Mouse (Mus musculus): Measurements from ENCODE around the gene Gm8237. TPM values are rescaled to one million over a fixed set of nuclear protein-coding genes. Genes with fewer than 3 reads are reported as not detected.
"Not testable (repeated sequence)": the region's sequence is repeated elsewhere in the genome, so short reads cannot be mapped to it uniquely, and the experiment has no call there.

Gm8237 gene
- total RNA-seq (2021): under 1 TPM in 1 of 2 experiments, not detected in 1; 0.28 TPM
- long read RNA-seq, experiment 1, partial matches to known transcripts: 0 of 1 reads
- long read RNA-seq, experiment 1, other reads (novel, unspliced or antisense): 1 of 1 reads
- long read RNA-seq, experiment 2, partial matches to known transcripts: 0 of 1 reads
- long read RNA-seq, experiment 2, other reads (novel, unspliced or antisense): 1 of 1 reads

DNA sequence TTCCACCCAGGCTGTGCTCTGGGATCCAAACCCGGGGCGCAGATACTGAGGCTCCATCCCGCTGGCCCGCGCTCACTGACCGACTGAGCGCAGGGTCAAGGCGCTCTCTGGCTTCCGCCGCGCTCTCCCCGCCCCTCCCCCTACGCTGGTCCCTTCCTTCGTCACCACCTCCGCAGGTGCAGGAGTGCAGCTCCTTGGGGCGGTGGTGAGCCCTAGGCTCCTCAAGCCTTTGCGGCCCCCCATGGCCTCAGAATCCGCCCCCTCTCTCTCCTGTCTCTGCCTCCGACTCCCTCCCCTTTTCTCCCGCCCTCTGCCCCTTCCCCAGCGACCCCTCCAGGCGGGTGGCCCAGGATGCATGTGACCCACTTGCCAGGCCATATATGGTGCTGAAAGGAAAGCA is at the start of gene Gm8237:
TSS of gene Gm8237 (minus strand) at position 142 of the 400 bp plus-strand sequence.
- intact Hi-C loops (cut with DNase I): not testable (repeated sequence)
- peak in 1 of 2 experiments; percentile 2 for DNase-seq

DNA sequence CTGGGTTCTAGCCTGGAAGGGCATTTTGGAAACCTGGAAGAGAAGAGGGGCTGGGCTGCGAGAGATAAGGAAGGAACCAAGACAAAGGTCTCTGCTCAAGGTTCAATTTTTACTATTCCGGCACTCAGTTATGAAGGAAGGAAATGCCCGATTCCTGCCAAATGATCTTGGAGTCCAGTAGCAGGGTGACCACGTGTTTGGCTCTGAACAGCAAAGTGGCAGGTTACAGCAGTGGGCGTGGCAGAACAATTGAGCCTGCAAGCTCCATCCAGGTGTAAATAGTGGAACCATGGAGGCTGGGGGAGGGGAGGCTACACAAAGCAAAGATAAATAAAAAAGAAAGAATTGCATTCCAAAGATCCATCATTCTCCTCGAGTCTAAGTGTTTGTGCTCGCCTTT is 43.1 kb upstream of the Gm8237 start:
- intact Hi-C loops (cut with DNase I); DNase-seq: not testable (repeated sequence)

DNA sequence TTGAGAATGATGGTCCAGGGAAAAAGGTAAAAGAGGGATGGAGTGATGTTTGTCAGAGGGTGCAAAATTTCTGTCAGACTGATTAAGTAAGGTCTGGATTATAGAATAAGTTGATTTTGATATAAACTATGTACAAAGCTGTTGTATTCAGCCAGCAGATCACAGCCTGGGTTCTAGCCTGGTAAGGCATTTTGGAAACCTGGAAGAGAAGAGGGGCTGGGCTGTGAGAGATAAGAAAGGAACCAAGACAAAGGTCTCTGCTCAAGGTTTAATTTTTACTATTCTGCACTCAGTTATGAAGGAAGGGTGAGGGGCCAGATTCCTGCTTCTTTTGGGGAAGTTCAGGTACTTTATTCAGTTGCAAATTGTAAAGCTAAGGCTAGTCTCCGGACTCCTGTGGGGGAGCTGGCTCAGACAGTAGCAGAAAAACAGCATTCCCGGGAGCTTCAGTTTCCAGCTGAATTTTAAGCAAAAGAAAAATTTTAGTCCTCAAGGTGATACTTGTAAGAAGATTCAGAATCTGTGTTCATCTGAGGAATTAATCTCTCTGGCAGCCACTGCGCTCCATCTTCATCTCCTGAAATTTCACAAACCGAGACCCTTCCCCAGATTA is 38.3 kb upstream of the Gm8237 start:
- intact Hi-C loops (cut with DNase I): not testable (repeated sequence)

DNA sequence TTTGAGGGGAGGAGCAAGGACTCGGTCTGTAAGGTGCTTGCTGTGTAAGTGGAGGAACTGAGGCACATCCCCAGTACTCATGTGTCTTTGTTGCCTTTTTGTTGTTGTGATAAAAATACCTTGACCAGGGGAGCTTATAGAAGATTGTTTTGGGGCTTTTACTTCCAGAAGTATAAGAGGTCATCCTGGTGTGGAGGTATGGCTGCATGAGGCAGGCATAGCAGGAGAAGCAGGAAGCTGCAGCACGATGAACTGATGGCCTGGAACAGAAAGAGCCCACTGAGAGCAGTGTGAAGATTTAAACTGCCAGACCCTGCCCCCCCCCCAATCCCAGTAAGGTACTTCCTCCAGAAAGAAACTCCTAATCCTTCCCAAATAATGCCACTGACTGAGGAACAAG is 33.5 kb upstream of the Gm8237 start:
- intact Hi-C loops (cut with DNase I); DNase-seq: not testable (repeated sequence)

More for the DNA sequence above, 38.3 kb upstream of the Gm8237 start:
- not testable (repeated sequence) for DNase-seq

DNA sequence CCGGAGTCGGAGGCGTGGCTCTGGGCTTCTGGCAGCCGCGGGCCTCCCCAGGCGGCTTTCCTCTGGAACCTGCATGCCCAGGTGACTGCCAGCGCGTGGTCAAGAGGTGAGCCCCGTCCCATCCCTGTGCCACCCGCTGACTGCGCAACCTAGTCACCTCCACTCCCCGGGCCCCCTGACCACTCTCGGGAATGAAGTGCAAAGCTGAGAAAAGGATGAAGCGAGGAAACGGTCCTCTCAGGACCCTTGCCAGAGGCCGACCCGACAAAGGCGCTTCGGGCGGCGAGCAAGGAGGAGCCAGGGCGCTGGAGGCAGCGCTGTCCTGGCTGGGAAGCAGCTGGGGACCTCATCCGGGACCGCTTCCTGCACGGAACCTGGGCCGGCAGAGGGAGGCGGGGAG is 391 bp downstream of the Gm8237 start:
- intact Hi-C loops (cut with DNase I); DNase-seq: not testable (repeated sequence)

DNA sequence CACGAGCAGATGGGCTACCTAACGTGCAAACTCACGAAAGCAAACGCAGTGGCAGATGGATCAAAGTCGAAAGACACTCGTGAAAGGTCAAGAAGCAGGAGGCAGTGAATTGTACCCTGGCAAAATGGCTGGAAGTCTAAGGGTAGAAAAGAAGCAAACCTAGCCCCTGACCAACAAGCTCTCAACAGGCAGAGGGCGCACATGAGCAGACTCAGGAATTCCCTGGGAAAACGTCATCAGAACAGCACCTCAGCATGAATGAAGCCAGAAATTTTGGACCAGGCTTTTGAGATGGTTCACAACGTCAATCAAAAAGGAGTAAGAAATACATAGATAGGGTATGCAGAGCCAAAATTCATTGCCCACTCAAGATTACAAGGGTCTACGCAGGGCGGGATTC is 1.0 kb downstream of the Gm8237 start:
- intact Hi-C loops (cut with DNase I); DNase-seq: not testable (repeated sequence)

DNA sequence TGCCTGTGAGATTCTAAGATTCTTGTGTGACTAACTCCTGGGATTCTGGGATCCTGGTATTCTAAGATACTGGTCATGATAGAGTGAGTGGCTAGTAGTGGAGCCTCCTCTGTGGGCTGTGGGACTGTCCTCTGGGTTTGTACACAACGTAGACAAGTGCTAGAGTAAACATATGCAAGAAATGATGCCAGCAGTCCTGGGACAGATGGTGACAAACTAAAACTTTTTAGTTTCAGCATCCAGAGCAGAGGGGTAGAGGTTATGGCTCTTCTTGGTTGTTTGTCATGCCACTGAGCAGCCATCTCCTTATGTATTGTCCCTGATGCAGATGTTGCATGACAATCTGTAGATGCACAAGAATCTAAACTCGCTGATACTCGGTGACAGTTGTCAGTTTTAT is 24.3 kb downstream of the Gm8237 start:
- intact Hi-C loops (cut with DNase I); DNase-seq: not testable (repeated sequence)

DNA sequence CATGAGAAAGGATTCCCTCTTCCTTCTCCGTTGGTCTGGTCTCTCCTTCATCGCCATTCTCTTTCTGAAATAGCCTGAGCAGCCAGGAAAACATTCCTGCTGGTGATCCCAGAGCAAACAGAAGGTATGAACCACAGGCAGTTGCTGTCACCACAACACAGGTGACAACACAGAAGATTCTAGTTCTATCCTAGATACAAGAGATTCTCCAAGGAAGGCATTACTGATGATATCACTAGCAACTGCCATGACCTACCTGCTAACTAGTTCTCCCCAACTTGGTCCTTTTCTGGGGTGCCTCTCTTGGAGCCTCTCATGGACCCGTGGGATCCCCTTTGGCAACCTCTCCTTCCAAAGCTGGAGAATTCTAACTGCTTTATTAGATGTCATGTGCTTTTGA is 50.0 kb downstream of the Gm8237 start, which contains the start of gene Gm3424:
TSS of gene Gm3424 (minus strand) at position 101 of the 400 bp plus-strand sequence.
- intact Hi-C loops (cut with DNase I); DNase-seq: not testable (repeated sequence)

DNA sequence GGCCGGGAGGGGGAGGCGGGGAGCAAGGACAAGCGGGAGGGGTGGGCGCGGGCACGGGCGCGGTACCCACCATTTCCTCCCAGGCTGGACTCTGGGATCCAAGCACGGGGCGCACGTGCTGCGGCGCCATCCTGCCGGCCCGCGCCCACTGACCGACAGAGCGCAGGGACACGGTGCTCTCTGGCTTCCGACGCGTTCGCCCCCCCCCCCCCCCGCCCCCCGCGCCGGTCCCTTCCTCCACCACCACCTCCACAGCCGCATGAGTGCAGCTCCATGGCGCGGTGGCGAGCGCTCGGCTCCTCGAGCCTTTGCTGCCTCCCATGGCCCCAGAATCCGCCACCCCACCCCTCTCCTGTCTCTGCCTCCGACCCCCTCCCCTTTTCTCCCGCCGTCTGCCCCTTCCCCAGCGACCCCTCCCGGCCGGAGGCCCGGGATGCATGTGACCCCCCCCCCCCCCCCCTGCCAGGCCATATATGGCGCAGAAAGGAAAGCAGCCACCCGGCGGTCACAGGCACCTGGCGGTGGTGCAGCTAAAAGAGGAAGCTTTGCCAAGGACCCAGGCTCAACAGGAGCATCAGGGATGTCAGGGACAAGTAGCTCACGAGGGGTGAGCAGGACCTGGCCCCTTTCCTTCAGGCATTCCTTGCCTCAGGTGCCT is 67.4 kb downstream of the Gm8237 start:
- DNase-seq; intact Hi-C loops (cut with DNase I): not testable (repeated sequence)

Other genes with a start within 250 kb of the Gm8237 start
- gene Gm8265, start 247.4 kb downstream of the Gm8237 start, total RNA-seq (2021): not detected
- not detected for gene Gm9603, start 192.9 kb downstream of the Gm8237 start, total RNA-seq (2021)
- not detected for gene Gm3373, start 138.8 kb downstream of the Gm8237 start, total RNA-seq (2021)
- under 1 TPM in 1 of 2 experiments, not detected in 1; 0.20 TPM for gene Gm3383, start 72.4 kb downstream of the Gm8237 start, total RNA-seq (2021)
- gene Gm3424, start 50.1 kb downstream of the Gm8237 start, total RNA-seq (2021): not detected
- gene Gm3248, start 81.4 kb upstream of the Gm8237 start, total RNA-seq (2021): under 1 TPM in 1 of 2 experiments, not detected in 1; 0.18 TPM
- gene Gm3453, start 98.8 kb upstream of the Gm8237 start, total RNA-seq (2021): not detected
- gene Gm6337, start 177.9 kb upstream of the Gm8237 start, total RNA-seq (2021): not detected
- gene Gm8206, start 213.6 kb upstream of the Gm8237 start, total RNA-seq (2021): not detected
- under 1 TPM in 1 of 2 experiments, not detected in 1; 0.15 TPM for gene Gm3468, start 228.3 kb upstream of the Gm8237 start, total RNA-seq (2021)
- gene Gm3476, start 245.4 kb upstream of the Gm8237 start, total RNA-seq (2021): not detected